Mouse (Mus musculus) forebrain, embryonic 11.5 days (tissue): ENCODE measurements around the gene Dnajc7. TPM values are rescaled to one million over a fixed set of nuclear protein-coding genes. Genes with fewer than 3 reads are reported as not detected.
A peak's percentile ranks its signal among the peaks of the same experiment; 100 is the strongest.

Experiments
- ATAC-seq: fragments of 200-750 bp; cut with Nextera tagmentation; replicated peaks from 2 replicates; pipeline ENCODE4 v1.8.0; 2017; ENCODE audit warnings: moderate TSS enrichment; ENCODE audit not compliant: low FRiP score
- DNase-seq: peaks from one replicate; pipeline ENCODE4 v3.0.0-alpha.2; 2017; ENCODE audit warnings: low spot score
- H3K27ac ChIP-seq: fragments of 300-500 bp; sonication (generic); 2 replicates; pipeline ENCODE4 v1.5.1; 2014; ENCODE audit warnings: low read depth, low read length
- H3K27me3 ChIP-seq: fragments of 300-500 bp; sonication (generic); 2 replicates; pipeline ENCODE4 v1.6.1; 2014; ENCODE audit warnings: mild to moderate bottlenecking, low read length, mixed read lengths; ENCODE audit not compliant: control insufficient read depth, insufficient read depth
- H3K36me3 ChIP-seq: fragments of 300-500 bp; sonication (generic); 2 replicates; pipeline ENCODE4 v1.6.1; 2014; ENCODE audit warnings: mild to moderate bottlenecking, low read length, moderate library complexity, mixed read lengths; ENCODE audit not compliant: control insufficient read depth, insufficient read depth
- H3K4me1 ChIP-seq: fragments of 300-500 bp; sonication (generic); replicated peaks from 2 replicates; pipeline ENCODE4 v1.6.1; 2014; ENCODE audit warnings: low read length, mixed read lengths; ENCODE audit not compliant: control insufficient read depth, insufficient read depth
- H3K4me2 ChIP-seq: fragments of 300-500 bp; sonication (generic); 2 replicates; pipeline ENCODE4 v1.6.1; 2014; ENCODE audit warnings: low read depth, mild to moderate bottlenecking, low read length, moderate library complexity, mixed read lengths; ENCODE audit not compliant: severe bottlenecking
- H3K4me3 ChIP-seq: fragments of 300-500 bp; sonication (generic); 2 replicates; pipeline ENCODE4 v1.5.1; 2014; ENCODE audit warnings: low read depth, low read length
- H3K9ac ChIP-seq: fragments of 300-500 bp; sonication (generic); 2 replicates; pipeline ENCODE4 v1.6.1; 2014; ENCODE audit warnings: low read length
- H3K9me3 ChIP-seq: fragments of 300-500 bp; sonication (generic); 2 replicates; pipeline ENCODE4 v1.6.1; 2016; ENCODE audit warnings: low read length, mixed read lengths; ENCODE audit not compliant: control insufficient read depth
- WGBS: fragments of 180-500 bp; shearing (Covaris S2); extraction: QIAGEN DNeasy Blood & Tissue Kit; methylation state at CpG from one replicate; pipeline ENCODE4 v1.1.7; 2014; 5-methylcytosine and 5-hydroxymethylcytosine counted together
- polyA plus RNA-seq: library from polyadenylated mRNA; unstranded; fragments of >200 nt; fragmentation: Nextera tagmentation; extraction: Ambion mirVana; gene quantifications from 2 replicates; pipeline ENCODE4 v1.2.1, GENCODE M21; 2014

Gene Dnajc7
- polyA plus RNA-seq, 1 experiment from 2014 or later = 95.9 TPM

- ATAC-seq = no peak
- no peak overlapping the region for H3K27ac ChIP-seq
- no peaks in the 10 kb centered on the region for H3K36me3 ChIP-seq
- no peak for DNase-seq
- H3K9me3 ChIP-seq = no peaks in the 10 kb centered on the region
- H3K4me2 ChIP-seq = no peak overlapping the region
- no peak overlapping the region for H3K9ac ChIP-seq
- no peaks in the 10 kb centered on the region for H3K27me3 ChIP-seq
- H3K4me3 ChIP-seq = no peak overlapping the region
- whole genome bisulfite sequencing = 80% methylated on average over 6 of the region's 6 CpGs
- H3K4me1 ChIP-seq = peaks cover 3% of the 10 kb centered on the region; the same call in 1 of the 2 replicates
Observed at GRCm38 (mm10) chr11:100548141-100548540, 71.8 kb downstream of the Dnajc7 start.

- Histone ChIP-seq H3K36me3 (no peaks in the 10 kb centered on the region), H3K9ac (no peak overlapping the region), H3K27ac (no peak overlapping the region), H3K4me1 (peaks cover 3% of the 10 kb centered on the region; the same call in 1 of the 2 replicates), H3K9me3 (no peaks in the 10 kb centered on the region), H3K27me3 (no peaks in the 10 kb centered on the region), H3K4me2 (no peak overlapping the region), H3K4me3 (no peak overlapping the region)
- no peak for ATAC-seq
- DNase-seq = no peak
- 85% methylated on average over 6 of the region's 6 CpGs for WGBS
Observed at GRCm38 (mm10) chr11:100546955-100547354, 73.0 kb downstream of the Dnajc7 start.

- no peaks in the 10 kb centered on the region for H3K27me3 ChIP-seq
- H3K9ac ChIP-seq = peak overlapping the region; percentile 43
- peak overlapping the region; percentile 34 for H3K4me3 ChIP-seq
- ATAC-seq = no peak; the same call in 1 of the 2 replicates
- peak overlapping the region; percentile 68 for H3K4me2 ChIP-seq
- 25% methylated on average over 7 of the region's 7 CpGs for WGBS
- H3K27ac ChIP-seq = no peak overlapping the region
- DNase-seq = no peak
- peaks cover 3% of the 10 kb centered on the region; the same call in 1 of the 2 replicates for H3K4me1 ChIP-seq
- no peaks in the 10 kb centered on the region for H3K36me3 ChIP-seq
- H3K9me3 ChIP-seq = no peaks in the 10 kb centered on the region
Observed at GRCm38 (mm10) chr11:100545746-100546085, 74.3 kb downstream of the Dnajc7 start.

GRCm38 (mm10) chr11:100544832-100545745 lies 74.9 kb downstream of the Dnajc7 start, which contains the start of gene Ttc25:
Gene Ttc25 (plus strand): TSS chr11:100545607.
- DNase-seq (peak; percentile 94), ATAC-seq (peak; percentile 96)
- Histone ChIP-seq H3K4me1 (peaks cover 3% of the 10 kb centered on the region; the same call in 1 of the 2 replicates), H3K4me2 (peak within 1 kb of the TSS; percentile 68), H3K9ac (peak within 1 kb of the TSS; percentile 43), H3K27me3 (no peaks in the 10 kb centered on the region), H3K27ac (no peak within 1 kb of the TSS; the same call in 1 of the 2 replicates), H3K4me3 (peak within 1 kb of the TSS; percentile 34), H3K36me3 (no peaks in the 10 kb centered on the region), H3K9me3 (no peaks in the 10 kb centered on the region)
- WGBS = 3% methylated on average over 28 of the region's 28 CpGs

- H3K4me1 ChIP-seq = peaks cover 3% of the 10 kb centered on the region; the same call in 1 of the 2 replicates
- DNase-seq (no peak), ATAC-seq (no peak)
- 91% methylated on average over 2 of the region's 2 CpGs for WGBS
- no peaks in the 10 kb centered on the region for H3K36me3 ChIP-seq
- H3K9me3 ChIP-seq = no peaks in the 10 kb centered on the region
- no peak overlapping the region for H3K9ac ChIP-seq
- H3K4me2 ChIP-seq = no peak overlapping the region
- no peak overlapping the region for H3K27ac ChIP-seq
- H3K27me3 ChIP-seq = no peaks in the 10 kb centered on the region
- no peak overlapping the region for H3K4me3 ChIP-seq
Observed at GRCm38 (mm10) chr11:100541577-100541976, 78.4 kb downstream of the Dnajc7 start.

- H3K27me3 ChIP-seq = no peaks in the 10 kb centered on the region
- peaks cover 3% of the 10 kb centered on the region; the same call in 1 of the 2 replicates for H3K4me1 ChIP-seq
- no peaks in the 10 kb centered on the region for H3K9me3 ChIP-seq
- 69% methylated on average over 6 of the region's 6 CpGs for WGBS
- no peak overlapping the region for H3K9ac ChIP-seq
- no peaks in the 10 kb centered on the region for H3K36me3 ChIP-seq
- no peak overlapping the region for H3K27ac ChIP-seq
- no peak overlapping the region for H3K4me2 ChIP-seq
- no peak overlapping the region for H3K4me3 ChIP-seq
- ATAC-seq = no peak
- no peak for DNase-seq
Observed at GRCm38 (mm10) chr11:100540966-100541365, 79.0 kb downstream of the Dnajc7 start.

GRCm38 (mm10) chr11:100536466-100536865 lies 83.5 kb downstream of the Dnajc7 start:
- Histone ChIP-seq H3K4me1 (no peaks in the 10 kb centered on the region), H3K9ac (no peak overlapping the region), H3K36me3 (no peaks in the 10 kb centered on the region), H3K27me3 (no peaks in the 10 kb centered on the region; the same call in 1 of the 2 replicates), H3K27ac (no peak overlapping the region), H3K4me3 (no peak overlapping the region), H3K9me3 (no peaks in the 10 kb centered on the region), H3K4me2 (no peak overlapping the region)
- ATAC-seq = no peak
- no peak for DNase-seq

GRCm38 (mm10) chr11:100535996-100536395 lies 84.0 kb downstream of the Dnajc7 start:
- Histone ChIP-seq H3K4me3 (no peak overlapping the region), H3K4me1 (no peaks in the 10 kb centered on the region), H3K27me3 (no peaks in the 10 kb centered on the region; the same call in 1 of the 2 replicates), H3K27ac (no peak overlapping the region), H3K36me3 (no peaks in the 10 kb centered on the region), H3K9me3 (no peaks in the 10 kb centered on the region), H3K9ac (no peak overlapping the region), H3K4me2 (no peak overlapping the region)
- DNase-seq = no peak
- ATAC-seq = no peak
- WGBS = 92% methylated on average over 1 of the region's 1 CpGs
